Mouse (Mus musculus): ENCODE results near the gene Smpd1. TPM values are rescaled to one million over a fixed set of nuclear protein-coding genes. Genes with fewer than 3 reads are reported as not detected.

The Smpd1 gene
- total RNA-seq, 2 experiments from 2014 or later = 83.8 to 89.3 TPM

- peak in 1 of 2 experiments; percentile 81 for DNase-seq (ENCODE audit: low spot score in 2 of 2)
Measured at GRCm38 (mm10) chr7:105559016-105559415, 4.9 kb downstream of the Smpd1 start.

- no peak for DNase-seq (ENCODE audit: low spot score in 2 of 2)
Measured at GRCm38 (mm10) chr7:105562317-105562716, 8.2 kb downstream of the Smpd1 start.

- DNase-seq (ENCODE audit: low spot score in 2 of 2) = no peak
Measured at GRCm38 (mm10) chr7:105563367-105563766, 9.2 kb downstream of the Smpd1 start.

GRCm38 (mm10) chr7:105565071-105565836 is 11.1 kb downstream of the Smpd1 start:
- no peak for DNase-seq (ENCODE audit: low spot score in 2 of 2)

DNA sequence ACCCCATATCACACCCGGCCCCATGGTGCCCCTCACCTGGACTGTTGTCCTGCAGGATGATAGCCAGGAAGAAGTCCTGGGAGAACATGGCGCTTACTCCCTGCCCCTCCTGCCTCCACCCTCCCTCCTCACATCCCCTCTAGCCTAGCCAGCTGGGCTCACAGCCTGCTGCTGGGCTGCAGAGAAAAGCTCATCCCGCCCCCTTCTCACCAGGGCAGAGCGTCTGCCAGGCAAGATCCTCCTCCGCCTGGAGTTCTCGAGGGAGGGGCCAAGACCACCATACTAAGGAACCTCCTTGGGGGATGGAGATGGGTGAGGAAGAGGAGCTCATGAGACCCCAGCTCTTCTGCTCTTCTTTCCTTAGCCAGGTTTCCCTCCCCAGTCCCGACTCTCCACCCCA is 14.4 kb downstream of the Smpd1 start:
- DNase-seq (ENCODE audit: low spot score in 2 of 2) = peak; percentile 71 to 77

GRCm38 (mm10) chr7:105568988-105569471 is 14.9 kb downstream of the Smpd1 start:
- peak; percentile 84 to 85 for DNase-seq (ENCODE audit: low spot score in 2 of 2)

GRCm38 (mm10) chr7:105569512-105570496 is 15.6 kb downstream of the Smpd1 start:
- DNase-seq (ENCODE audit: low spot score in 2 of 2) = peak in 1 of 2 experiments; percentile 54

DNA sequence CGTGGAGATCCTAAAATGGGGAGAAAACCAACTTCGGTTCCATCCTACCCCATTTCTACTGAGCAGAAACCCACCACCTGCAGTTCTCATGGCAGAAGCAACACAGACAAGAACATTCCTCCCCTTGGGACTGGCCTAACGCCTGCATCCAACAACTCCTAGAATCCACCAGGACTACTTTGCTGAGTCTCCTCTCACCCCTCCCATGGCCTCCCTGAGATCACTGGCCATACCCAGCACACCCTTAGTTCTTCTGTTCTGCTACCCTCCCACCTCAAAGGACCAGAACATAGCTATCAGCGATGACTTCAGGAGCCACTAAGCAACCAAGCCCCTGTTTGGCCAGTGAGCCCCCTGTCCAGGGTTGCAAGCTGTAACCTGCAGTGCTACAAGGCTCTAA is 16.6 kb downstream of the Smpd1 start:
- DNase-seq (ENCODE audit: low spot score in 2 of 2) = no peak

DNA sequence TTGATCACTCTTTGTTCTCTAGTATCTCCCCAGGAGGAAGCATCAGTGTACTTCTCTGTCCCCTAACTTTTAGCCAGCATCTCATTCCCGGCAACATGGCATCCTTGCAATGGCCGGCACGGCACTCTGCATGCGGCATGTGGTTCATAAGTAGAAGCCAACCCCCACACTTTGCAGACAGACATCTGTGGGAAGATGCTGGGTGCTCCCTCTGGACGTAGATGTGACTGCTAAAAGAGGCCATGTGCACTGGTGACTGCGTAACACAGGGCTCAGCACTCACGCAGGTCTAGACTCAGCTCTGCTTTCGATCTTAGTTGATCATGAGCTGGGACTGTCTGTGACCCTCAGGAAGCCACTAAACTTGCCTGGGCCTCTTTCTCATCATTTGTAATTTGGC is 18.8 kb downstream of the Smpd1 start:
- no peak for DNase-seq (ENCODE audit: low spot score in 2 of 2)

DNA sequence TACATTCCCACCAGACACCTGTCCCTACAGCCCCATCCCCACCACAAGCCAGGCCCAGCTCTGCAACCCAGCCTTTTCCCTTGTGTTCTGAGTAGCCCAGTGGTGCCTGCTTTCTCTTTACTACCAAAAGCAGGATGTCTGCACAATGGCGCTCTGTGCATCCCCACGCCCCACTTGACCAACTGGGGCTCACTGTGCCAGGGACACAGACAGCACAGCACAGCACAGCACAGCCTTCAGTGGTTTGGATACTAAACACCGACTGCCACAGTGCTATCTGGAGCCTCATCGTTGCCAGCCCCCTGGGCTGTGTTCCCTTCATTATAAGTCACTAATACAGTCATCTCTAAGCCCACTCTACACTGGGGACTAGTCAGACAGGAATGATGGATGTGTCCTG is 20.4 kb downstream of the Smpd1 start:
- no peak for DNase-seq (ENCODE audit: low spot score in 2 of 2)

DNA sequence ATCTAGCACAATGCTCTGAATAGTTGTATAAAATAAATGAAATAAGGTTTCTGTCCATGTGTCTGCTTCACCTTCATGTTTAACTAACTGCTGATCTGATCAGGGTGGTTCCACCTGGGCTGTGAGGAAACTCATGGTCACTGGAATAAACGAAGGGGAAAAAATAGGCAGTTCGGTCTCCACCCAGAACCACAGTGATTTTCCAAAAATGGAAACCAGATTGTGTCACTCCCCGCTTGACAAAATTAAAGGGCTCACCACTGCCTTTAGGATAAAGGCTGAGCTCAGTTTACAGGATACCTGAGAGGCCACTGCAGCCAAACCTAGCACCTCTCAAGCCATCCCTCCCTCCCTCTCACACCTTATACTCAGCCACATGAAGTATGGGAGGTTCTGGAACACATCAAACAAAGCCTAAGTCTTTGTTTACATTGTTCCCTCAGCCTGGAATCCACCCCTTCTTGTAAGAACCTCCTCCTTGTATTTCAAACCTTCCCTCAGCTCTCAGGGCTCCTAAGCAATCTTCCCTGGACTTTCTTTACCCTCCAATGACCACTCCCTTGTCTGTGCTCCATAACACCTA is 22.1 kb downstream of the Smpd1 start:
- no peak for DNase-seq (ENCODE audit: low spot score in 2 of 2)

DNA sequence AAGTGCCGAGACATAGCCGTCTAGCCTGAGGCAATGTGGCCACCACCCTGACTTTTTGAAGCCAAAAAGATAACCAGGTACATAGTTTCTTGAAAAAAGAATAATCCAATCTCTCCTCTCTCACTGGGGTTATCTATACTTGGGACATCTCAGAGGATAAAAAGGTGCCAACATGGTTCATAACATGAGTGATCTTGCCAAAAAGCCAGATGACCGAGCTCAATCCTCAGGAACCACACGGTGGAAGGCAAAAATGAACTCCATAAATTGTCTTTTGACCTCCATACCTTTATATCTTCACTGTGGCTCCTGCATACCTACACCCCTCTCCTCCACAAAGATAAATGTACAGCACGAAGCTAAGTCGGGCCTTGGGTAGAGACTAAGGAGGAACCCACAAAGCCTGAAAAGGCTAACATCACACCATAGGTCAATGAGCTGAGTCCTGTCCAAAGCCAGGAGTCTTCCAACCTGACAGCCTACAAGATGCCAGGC is 23.3 kb downstream of the Smpd1 start:
- no peak for DNase-seq (ENCODE audit: low spot score in 2 of 2)

DNA sequence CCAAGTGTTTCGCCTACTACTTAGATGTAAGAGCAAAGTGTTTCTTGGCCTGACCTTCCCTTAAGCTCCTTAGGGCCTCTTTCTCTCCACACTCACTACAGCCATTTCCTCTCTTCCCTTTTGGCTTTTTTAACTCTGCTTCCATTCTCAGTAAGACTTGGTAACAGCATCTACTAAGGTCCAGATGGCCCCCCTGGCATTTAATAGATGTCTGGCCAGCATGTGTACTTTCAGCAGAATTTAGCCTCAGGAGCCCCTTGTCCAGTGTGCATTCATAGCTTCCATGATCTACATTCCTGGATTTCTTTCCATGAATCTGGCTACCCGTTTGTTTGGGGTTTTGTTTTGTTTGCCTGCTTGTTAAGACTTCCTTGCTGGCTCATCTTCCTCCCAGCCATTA is 24.3 kb downstream of the Smpd1 start:
- no peak for DNase-seq (ENCODE audit: low spot score in 2 of 2)

DNA sequence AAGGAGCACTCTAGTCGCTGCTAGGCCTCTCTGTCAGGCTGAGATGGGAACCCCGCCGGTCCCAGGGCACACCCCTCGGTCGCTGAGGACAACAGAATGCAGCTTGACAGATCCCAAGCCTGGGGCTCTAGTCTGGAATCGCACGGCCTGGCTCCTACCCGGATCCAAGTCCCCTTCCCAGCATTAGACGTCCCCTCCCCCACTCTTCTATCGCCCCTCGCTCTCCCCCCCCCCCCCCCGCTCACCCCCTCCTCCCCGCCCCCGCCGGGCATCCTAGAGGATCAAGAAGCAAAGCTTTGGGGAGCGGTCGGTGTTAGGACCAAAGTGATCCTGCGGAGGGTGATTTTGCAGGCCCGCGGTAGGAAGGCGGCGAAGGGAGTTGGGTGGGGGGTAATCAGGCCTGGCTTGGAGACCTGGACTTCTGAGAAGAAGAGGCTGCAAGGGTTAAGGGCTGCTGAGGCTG is 26.5 kb downstream of the Smpd1 start:
- DNase-seq (ENCODE audit: low spot score in 2 of 2) = no peak

DNA sequence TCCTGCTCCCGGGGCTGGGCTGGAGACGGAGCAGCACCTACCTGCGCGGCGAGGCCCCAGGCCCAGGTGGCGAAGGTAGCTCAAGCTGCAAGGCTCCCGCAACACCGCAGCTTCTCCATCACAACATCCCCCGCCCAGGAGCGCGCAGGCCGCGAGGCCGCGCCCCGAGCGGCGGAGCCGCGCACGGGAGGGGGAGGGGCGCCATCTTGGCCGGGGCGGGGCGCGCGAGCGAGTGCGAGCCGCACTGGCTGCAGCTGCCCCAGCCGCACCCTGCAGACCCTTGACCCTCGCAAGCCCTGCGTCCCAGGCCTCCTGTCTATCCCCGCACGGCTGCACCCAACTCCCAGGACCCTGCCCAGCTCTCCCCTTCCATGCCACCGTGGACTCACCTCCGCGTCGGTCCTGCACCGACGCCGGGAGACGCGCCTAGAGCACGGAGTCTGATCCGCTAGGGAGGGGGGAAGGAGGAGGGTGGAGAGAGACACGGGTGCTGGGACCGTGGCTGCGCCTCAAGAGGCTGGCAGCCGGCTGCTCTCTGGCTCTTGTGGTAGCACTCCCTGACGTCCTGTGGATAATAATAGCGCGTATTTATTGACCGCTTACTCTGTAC is 27.0 kb downstream of the Smpd1 start, which contains the start of gene Apbb1:
Gene Apbb1 (minus strand): TSS at position 560 of the 610 bp plus-strand sequence.
- peak; percentile 61 to 87 for DNase-seq (ENCODE audit: low spot score in 2 of 2)

DNA sequence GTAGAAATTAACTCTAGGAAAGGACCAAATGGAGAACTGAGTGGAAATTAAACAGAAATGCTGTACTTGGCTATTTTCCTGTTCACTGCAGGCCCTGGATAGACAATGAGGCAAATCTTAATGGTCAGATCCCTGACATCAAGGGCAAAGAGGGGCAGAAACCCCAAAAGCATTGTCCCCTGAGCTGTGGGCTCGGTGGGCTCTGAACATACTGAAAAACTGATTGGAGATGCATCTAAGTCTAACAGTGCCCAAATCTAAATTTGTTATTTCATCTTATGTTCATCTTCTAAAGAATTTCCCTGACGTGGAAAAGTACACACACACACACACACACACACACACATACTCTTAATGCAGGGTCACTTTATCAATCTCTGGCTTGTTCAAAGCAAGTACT is 27.8 kb downstream of the Smpd1 start:
- DNase-seq (ENCODE audit: low spot score in 2 of 2) = no peak

DNA sequence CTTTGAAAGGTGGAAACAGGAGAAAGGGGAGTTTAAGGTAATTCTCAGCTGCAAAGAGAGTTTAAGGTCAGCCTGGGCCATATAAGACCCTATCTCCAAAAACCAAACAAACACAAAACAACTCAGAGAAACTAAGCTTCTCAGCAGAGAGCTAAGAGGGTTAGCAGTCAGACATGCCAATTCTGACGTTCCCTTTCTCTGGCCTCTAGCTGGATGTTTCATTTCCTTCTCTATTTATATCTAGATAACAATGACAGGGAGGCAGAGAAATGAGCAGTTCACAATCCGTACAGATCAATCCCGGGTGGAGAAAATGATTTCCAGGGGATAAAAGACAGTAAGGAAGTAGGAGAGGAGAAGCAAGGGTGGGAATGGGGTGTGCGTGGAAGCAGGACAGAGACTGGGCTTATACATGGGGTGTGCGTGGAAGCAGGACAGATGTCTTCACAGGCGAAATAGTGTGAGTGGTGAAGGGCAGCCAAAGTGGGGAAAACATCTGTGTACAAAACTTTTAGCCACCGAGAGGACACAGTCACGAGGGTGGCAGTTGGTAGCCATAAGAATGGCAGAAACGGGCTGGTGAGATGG is 34.3 kb downstream of the Smpd1 start:
- no peak for DNase-seq (ENCODE audit: low spot score in 2 of 2)

- DNase-seq (ENCODE audit: low spot score in 2 of 2) = no peak
Measured at GRCm38 (mm10) chr7:105590097-105590496, 35.9 kb downstream of the Smpd1 start.

DNA sequence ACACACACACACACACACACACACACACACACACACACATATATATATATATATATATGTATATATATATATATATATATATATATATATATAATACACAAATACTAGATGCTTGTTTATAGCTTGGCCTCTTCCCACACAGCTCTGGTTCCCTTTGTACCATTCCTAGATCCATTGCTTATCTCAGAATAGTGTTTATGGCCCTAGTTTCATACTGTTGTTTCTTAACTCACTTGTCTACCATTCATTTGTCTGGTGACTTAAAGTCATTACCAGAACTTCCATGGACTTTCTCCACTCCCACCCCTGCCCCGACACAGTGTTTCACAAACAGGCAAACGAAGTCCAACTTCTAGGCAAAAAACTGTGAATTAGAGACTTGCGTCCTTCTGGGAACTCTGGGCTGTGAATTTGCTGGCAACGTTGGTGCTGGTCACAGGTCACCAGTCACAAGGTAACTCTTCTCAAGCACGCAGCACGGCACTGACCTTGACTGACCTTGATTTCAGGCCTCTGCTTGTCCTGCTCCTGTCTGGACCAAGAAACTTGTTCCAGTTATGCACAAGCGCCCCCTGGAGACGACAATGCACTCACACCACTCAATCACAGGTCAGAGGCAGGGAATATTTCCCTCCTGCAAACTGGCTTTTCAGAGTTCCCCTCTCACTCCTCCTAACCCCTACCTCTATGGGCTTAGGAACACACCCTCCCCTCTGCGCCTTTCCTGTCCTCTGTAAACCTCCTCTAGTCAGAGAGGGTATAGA is 48.9 kb downstream of the Smpd1 start:
- peak; percentile 22 to 76 for DNase-seq (ENCODE audit: low spot score in 2 of 2)
